Mouse (Mus musculus): ENCODE results near the gene Yif1a. TPM values are rescaled to one million over a fixed set of nuclear protein-coding genes. Genes with fewer than 3 reads are reported as not detected.
A peak's percentile ranks its signal among the peaks of the same experiment; 100 is the strongest.

Yif1a gene
- total RNA-seq (2021): 10 to 100 TPM; 27.3 to 30.4 TPM

DNA sequence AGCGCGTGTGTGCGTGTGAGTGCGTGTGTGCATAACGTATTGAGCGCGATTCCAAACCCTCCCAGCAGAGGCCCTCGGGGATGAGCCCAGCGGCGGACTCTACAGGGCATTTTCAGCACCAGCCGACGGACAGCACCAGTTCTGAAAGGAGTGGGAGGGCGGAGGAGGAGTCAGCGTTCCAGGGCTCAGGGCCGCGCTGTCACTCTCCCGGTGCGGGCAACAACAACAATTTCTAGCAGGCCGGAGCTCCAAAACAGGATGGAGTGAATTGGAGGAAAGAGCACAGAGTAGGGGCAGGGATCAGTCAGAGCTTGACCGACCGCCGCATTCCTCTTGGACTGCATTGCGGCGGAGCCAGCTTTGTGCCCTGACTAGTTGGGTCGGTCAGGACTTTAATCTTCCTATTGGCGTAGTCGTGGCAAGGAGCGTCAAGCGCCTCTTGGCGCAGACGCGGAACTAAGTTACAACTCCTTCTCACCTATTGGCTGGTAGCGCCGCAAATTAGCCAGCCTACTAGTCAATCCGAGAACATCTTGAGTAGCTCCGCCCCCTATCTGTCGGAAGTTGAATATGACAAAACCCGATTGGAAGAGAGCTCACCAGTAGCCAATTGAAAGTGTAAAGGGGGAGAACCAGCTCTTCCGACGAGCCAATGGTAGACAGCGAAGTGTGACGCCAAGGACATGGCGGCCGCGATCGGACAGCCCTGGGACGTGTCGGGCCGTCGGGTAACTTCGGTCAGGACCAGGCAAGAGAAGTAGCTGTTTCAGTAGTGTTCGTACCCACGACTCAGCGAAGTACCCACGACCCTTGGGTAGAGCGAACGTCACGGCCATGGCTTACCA lies at the start of gene Yif1a:
TSS of gene Yif1a (plus strand) at position 655 of the 845 bp plus-strand sequence.
- DNase-seq (ENCODE audit: extremely low spot score in 1 of 2, low spot score in 2 of 2): peak; percentile 94 to 98
- intact Hi-C loops (cut with DNase I): no loop called here

DNA sequence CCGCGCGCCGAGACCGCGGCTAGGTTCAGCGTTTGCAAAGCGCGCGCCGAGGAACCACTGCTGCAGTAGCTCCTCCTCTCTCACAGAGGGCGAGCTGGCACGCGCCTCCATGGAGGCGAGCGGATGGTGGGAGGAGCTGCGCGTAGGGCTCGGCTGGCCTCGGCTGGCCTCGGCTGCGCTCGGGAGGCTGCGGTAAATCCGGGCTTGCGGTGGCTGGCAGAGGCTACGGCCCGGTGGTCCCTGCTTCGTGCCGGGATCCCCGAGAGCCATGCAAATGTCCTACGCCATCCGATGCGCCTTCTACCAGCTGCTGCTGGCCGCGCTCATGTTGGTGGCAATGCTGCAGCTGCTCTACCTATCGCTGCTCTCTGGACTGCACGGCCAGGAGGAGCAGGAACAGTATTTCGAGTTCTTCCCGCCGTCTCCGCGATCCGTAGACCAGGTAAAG lies 49.6 kb upstream of the Yif1a start, which contains the start of the genes B4gat1 and AC124502.3:
TSS of gene B4gat1 (plus strand) at position 118 of the 448 bp plus-strand sequence.
TSS of gene AC124502.3 (plus strand) at position 183 of the 448 bp plus-strand sequence.
- intact Hi-C loops (cut with DNase I): no loop called here
- DNase-seq (ENCODE audit: extremely low spot score in 1 of 2, low spot score in 2 of 2): peak; percentile 89 to 95

DNA sequence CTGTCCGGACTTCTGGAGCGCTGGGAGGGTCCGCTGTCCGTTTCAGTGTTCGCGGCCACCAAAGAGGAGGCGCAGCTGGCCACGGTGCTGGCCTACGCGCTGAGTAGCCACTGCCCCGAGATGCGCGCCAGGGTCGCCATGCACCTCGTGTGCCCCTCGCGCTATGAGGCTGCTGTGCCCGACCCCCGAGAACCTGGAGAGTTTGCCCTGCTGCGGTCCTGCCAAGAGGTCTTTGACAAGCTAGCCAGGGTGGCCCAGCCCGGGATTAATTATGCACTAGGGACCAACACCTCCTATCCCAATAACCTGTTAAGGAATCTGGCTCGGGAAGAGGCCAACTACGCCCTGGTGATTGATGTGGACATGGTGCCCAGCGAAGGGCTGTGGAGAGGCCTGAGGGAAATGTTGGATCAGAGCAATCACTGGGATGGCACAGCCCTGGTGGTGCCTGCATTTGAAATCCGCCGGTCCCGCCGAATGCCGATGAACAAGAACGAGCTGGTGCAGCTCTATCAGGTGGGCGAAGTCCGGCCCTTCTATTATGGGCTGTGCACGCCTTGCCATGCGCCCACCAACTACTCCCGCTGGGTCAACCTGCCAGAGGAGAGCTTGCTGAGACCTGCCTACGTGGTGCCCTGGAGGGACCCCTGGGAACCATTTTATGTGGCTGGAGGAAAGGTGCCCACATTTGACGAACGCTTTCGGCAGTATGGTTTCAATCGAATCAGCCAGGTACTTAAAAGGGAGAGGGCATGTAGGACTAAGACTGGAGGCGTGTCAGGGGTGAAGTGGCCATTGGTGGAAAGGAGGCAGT lies 48.8 kb upstream of the Yif1a start:
- intact Hi-C loops (cut with DNase I): no loop called here
- DNase-seq (ENCODE audit: extremely low spot score in 1 of 2, low spot score in 2 of 2): peak in 1 of 2 experiments; percentile 50

DNA sequence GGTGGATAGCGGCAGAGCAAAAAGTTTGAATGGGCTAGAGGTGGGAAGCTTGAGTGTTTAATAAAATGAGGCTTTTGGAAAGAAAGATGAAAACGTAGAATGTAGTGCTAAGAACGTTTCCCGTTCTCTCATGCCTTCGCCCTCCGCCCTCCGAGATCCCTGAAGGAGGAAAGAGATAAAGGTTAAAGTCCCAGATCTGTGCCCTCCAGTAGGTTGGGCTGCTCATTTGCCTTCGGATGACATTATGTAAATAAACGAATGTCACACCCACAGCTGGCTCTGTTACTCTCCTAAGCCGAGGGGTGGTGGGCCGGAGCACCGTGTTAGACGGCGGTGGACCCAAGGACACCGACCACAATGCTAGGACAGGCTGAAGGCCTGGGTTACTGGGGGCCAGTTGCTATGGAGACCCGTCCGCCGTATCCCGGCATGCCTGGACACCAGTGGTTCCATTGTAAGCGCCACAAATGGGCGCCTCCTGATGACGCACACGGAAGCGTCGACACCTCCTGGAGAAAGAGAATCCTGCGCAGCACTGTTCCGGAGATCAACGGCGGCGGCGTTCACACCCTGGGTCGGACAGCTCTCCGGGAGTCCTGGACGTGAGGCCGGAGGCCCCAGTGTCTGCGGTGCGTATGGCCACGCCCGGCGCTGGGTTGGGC lies 47.3 kb upstream of the Yif1a start, which contains the start of gene Brms1:
TSS of gene Brms1 (plus strand) at position 493 of the 662 bp plus-strand sequence.
- peak; percentile 91 to 95 for DNase-seq (ENCODE audit: extremely low spot score in 1 of 2, low spot score in 2 of 2)
- intact Hi-C loops (cut with DNase I): no loop called here

DNA sequence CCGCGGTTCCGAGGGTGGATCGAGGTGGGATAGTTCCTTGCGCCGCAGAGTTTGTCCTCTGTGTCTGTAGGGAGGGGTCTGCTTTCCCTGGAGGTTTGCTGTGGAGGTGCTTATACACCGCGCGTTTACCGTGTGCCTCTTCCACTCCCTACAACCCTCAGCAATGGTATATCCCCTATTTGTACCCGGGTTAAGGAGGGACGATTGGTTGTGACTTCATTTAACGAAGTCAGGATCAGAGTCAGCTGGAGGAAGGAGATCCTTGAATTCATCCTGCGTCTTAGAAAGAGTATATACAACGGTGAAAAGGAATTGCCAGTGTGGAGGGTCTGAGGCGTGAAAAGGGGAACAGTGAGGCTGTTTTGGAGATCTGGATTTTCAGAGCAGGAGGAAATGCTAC lies 46.8 kb upstream of the Yif1a start:
- no peak for DNase-seq (ENCODE audit: extremely low spot score in 1 of 2, low spot score in 2 of 2)
- intact Hi-C loops (cut with DNase I): no loop called here

DNA sequence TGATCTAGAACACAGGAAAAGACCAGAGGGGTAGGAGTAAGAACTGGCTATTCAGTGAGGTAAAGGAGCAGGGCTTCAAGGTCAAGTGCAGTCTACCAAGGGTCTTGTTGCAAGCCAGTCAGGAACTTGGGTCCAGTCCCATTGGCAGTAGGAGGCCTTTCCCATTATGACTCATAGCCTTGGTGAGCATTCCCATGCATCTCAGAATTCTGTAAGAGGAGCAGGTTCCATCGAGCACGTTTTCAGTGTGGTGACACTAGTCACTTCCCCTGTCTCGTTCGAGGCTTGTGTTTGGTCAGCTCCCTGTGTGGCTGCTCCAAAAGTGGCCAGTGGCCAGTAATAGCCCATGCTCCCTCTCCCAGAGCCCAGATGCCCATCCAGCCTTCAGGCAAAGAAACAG lies 42.8 kb upstream of the Yif1a start:
- DNase-seq (ENCODE audit: extremely low spot score in 1 of 2, low spot score in 2 of 2): no peak
- intact Hi-C loops (cut with DNase I): no loop called here

DNA sequence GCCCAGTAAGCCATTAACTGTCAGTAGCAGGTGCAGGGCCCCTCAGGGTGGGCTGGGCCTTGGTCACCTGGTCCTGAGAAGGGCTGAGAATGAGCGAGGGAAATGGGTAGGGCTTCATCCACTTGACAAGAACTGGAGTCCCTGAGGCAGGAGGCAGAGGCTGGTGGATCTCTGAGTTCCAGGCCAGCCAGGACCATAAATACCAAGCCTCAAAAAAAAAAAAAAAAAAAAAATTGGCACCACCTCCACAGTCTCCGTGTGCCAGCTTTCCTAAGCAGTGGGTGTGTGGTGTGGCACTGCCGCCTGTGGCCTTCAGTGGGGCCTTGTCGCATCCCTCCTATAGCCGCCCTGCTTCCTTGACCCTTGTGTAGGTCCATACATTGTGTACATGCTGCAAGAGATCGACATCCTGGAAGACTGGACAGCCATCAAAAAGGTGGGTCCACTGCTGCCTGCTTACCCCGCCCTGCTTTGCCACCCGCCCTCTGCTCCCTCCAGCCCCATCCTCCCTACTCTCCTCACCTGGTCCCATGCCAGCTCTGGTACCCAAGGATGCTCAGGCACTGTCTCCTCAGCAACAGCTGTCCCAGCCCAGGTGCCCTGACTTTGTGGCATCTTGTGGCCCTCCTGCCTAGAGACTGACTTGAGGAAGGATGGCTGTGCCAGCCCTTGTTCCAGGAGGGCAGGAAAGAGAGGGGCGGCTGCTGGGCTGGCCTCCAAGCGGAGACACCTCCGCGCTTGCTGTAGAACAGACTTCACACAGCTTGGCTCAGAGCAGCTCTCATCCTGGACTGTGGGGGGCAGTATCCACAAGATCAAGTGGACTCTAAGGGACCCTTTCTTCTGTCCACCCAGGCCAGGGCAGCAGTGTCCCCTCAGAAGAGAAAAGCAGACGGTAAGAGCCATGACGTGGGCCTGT lies 39.9 kb upstream of the Yif1a start:
- intact Hi-C loops (cut with DNase I): no loop called here
- peak in 1 of 2 experiments; percentile 68 for DNase-seq (ENCODE audit: extremely low spot score in 1 of 2, low spot score in 2 of 2)

DNA sequence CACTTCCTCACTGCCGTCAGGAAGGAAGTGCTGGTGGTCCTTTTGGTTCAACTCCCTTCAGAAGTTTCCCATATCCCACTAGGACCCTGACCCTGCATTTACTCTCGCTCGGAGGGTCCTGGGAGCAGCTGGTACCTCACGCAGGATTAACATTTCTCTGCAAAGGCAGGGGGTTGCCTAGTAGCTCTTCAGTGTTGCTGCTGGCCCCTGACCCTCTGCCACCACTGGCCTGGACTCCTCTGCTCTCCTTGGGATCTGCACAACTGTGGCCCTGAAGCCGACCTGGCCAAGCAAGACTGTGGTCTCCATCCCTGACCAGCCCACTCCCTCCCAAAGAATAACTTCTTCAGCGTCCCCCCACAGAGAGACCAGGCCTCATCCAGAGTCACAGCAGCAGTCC lies 39.0 kb upstream of the Yif1a start:
- no peak for DNase-seq (ENCODE audit: extremely low spot score in 1 of 2, low spot score in 2 of 2)
- intact Hi-C loops (cut with DNase I): no loop called here

DNA sequence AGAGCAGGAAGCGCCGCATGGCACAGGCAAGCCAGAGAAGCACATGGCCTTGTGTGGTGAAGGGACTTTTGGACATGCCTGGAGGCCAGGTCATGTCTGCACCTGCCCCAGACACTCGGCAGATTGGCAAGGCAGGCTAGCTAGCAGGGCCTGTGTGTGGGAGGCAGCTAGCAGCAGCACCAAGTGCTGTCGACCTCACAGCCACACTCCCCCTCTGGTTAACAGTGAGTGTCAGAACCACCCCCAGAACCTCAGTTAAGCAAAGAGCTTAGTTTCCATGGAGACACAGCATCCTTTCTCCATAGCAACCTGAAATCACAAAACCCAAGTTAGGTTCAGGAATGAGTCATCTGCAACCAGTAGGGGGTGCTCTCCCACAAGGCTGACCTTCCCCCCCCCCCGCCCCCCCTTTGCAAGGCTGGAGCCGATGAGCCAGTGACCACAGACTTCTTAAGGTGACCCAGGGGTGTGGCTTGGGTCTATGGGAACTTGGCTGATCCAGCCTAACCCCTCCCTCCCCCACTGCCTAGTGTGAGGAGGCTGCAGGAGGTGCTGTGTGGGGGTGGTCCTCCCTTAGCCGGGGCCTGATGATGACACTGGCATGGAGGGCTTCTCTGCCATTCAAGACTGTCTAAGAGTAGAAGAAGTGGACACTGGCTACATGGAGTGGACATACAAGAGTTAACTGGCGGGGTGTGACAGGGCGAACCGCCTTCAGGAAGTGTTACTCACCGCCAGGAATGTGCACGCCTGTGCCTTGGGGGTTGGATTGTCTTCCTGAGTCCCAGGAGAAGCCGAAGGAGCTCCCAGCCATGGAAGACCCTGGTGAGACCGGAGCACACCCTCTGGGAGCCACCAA lies 38.1 kb upstream of the Yif1a start, which contains the start of gene Rin1:
TSS of gene Rin1 (plus strand) at position 435 of the 859 bp plus-strand sequence.
- peak; percentile 70 to 71 for DNase-seq (ENCODE audit: extremely low spot score in 1 of 2, low spot score in 2 of 2)
- intact Hi-C loops (cut with DNase I): no loop called here

DNA sequence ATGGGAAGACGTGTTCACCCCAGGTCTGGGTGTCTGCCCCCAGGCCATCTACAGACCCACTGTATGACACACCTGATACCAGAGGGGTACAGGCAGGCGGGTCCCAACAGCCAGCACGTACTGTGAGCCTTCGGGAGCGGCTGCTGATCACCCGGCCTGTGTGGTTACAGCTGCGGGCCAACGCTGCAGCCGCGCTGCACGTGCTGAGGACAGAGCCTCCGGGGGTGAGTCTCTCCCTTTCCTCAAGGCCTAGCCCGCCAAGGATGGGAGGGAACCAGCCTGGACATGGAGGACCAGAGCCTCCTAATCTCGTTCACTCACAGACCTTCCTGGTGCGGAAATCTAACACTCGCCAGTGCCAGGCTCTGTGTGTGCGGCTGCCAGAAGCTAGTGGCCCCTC lies 37.3 kb upstream of the Yif1a start:
- intact Hi-C loops (cut with DNase I): no loop called here
- DNase-seq (ENCODE audit: extremely low spot score in 1 of 2, low spot score in 2 of 2): peak in 1 of 2 experiments; percentile 60

DNA sequence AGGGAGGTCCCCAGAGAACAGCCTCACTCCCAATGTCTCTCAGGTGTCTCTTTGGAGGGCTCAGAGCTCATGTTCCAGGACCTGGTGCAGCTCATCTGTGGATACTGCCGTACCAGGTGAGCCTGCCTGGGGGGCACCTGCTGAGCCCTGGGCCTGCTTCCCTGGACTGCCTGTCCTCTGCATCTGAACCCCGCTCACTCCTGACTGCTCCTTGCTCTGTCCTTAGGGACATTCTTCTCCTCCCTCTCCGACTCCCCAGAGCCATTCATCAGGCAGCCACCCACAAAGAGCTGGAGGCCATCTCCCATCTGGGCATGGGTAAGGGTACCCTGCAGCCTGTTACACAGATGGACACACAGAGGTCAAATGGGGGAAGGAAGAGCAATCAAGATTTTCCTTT lies 36.8 kb upstream of the Yif1a start:
- DNase-seq (ENCODE audit: extremely low spot score in 1 of 2, low spot score in 2 of 2): no peak

DNA sequence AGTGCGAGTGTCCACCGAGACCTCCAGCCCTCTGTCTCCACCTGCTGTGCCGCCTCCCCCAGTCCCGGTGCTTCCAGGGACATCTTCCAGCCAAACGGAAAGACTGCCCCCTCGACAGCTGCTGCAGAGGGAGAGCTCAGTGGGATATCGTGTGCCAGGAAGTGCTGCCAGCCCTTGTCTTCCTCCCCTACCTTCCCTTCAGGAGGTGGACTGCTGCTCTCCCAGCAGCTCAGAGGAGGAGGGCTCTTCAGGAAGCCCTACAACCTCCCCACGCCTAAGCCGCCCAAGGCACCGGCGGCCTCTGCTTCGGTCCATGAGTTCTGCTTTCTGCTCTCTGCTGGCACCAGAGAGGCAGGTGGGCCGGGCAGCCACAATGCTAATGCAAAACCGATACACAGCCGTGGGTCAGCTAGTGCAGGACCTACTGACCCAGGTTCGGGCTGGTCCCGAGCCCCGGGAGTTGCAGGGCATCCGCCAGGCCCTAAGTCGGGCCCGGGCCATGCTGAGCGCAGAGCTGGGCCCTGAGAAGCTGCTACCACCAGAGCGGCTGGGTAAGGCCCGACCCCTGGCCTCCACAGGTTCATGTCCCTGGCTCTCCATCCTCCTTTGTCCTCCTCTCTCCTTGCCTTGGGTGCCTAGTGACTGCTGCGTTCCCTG lies 36.0 kb upstream of the Yif1a start:
- no peak for DNase-seq (ENCODE audit: extremely low spot score in 1 of 2, low spot score in 2 of 2)
- intact Hi-C loops (cut with DNase I): no loop called here

More for the DNA sequence above, 36.8 kb upstream of the Yif1a start:
- intact Hi-C loops (cut with DNase I): no loop called here

DNA sequence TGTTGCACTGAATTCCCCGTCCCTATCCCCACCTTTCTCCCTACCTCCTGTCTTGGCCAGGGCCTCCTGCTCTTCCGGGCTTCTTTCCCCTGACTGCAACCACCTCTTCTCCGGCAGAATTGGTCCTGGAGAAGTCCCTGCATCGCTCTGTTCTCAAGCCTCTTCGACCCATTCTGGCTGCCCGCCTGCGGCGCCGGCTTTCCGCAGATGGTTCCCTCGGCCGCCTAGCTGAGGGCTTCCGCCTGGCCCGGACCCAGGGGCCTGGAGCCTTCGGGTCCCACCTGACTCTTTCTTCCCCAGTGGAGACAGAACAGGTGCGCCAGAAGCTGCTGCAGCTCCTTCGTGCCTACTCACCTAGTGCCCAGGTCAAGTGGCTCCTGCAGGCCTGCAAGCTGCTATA lies 35.5 kb upstream of the Yif1a start:
- DNase-seq (ENCODE audit: extremely low spot score in 1 of 2, low spot score in 2 of 2): no peak
- intact Hi-C loops (cut with DNase I): no loop called here

DNA sequence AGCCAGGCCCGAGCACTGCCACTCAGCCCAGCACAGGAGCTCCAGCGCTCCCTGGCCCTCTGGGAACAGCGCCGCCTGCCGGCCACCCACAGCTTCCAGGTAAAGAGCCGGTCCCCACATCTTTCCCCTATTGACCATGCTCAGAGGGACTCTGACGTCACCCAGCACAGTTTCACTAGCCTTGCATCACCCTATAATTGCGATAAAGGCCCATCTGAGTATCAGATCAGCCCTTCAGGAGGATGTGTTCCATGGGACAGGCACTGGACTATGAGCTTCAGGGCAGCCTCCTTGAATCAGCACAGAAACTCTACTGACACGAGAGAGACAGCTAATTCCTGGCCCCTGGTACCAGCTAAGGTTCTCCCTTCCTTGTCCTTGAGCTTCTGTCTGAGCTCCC lies 34.4 kb upstream of the Yif1a start:
- intact Hi-C loops (cut with DNase I): no loop called here
- DNase-seq (ENCODE audit: extremely low spot score in 1 of 2, low spot score in 2 of 2): peak in 1 of 2 experiments; percentile 71

DNA sequence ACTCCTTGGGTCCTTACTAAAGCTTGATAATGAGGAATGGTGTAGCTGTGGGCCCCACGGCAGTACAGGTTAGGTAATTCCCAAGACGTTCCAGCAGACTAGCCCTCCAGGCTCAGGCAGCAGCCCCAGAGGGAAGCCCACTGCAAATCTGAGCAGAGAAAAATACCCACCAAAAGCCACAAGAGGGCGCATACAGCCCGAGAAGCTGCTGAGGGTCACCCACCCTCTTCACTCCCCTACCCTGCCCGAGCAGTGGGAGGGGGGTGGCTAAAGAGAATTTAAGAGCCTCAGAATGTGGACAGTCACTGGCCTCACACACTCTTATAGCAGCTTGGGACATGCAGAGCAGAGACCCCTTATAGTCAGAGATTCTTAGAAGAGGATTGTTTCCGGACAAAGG lies 32.1 kb upstream of the Yif1a start:
- intact Hi-C loops (cut with DNase I): loop anchor here (2.0 kb wide), 1 partner anchor 17 kb away; no protein-coding TSS in a partner anchor
- DNase-seq (ENCODE audit: extremely low spot score in 1 of 2, low spot score in 2 of 2): peak in 1 of 2 experiments; percentile 66

Measured in left cerebral cortex, postnatal 10 days (tissue).